Mouse (Mus musculus) kidney, embryonic 14.5 days (tissue): ENCODE results near the gene Cyp17a1. TPM values are rescaled to one million over a fixed set of nuclear protein-coding genes. Genes with fewer than 3 reads are reported as not detected.

Experiments used
- ATAC-seq: fragments of 200-750 bp; cut with Nextera tagmentation; 2 replicates; pipeline ENCODE4 v1.8.0; 2017; ENCODE audit warnings: moderate number of reproducible peaks, mild to moderate bottlenecking, moderate TSS enrichment, moderate library complexity; ENCODE audit not compliant: low FRiP score, low TSS enrichment
- H3K27ac ChIP-seq: fragments of 300-500 bp; sonication (generic); 2 replicates; pipeline ENCODE4 v1.5.1; 2014; ENCODE audit warnings: low read depth, mild to moderate bottlenecking, low read length, moderate library complexity, mixed read lengths
- H3K27me3 ChIP-seq: fragments of 300-500 bp; sonication (generic); 2 replicates; pipeline ENCODE4 v1.6.1; 2014; ENCODE audit warnings: mild to moderate bottlenecking, low read length; ENCODE audit not compliant: control insufficient read depth, insufficient read depth
- H3K36me3 ChIP-seq: fragments of 300-500 bp; sonication (generic); 2 replicates; pipeline ENCODE4 v1.6.1; 2014; ENCODE audit warnings: low read length, mixed read lengths; ENCODE audit not compliant: control insufficient read depth, insufficient read depth
- H3K4me1 ChIP-seq: fragments of 300-500 bp; sonication (generic); 2 replicates; pipeline ENCODE4 v1.6.1; 2014; ENCODE audit warnings: low read length, mixed read lengths; ENCODE audit not compliant: control insufficient read depth, insufficient read depth
- H3K4me2 ChIP-seq: fragments of 300-500 bp; sonication (generic); replicated peaks from 2 replicates; pipeline ENCODE4 v1.6.1; 2014; ENCODE audit warnings: low read depth, mild to moderate bottlenecking, low read length
- H3K4me3 ChIP-seq: fragments of 300-500 bp; sonication (generic); 2 replicates; pipeline ENCODE4 v1.5.1; 2014; ENCODE audit warnings: mild to moderate bottlenecking, low read length
- H3K9ac ChIP-seq: fragments of 300-500 bp; sonication (generic); 2 replicates; pipeline ENCODE4 v1.6.1; 2014; ENCODE audit warnings: low read depth, mild to moderate bottlenecking, low read length, moderate library complexity
- H3K9me3 ChIP-seq: fragments of 300-500 bp; sonication (generic); 2 replicates; pipeline ENCODE4 v1.6.1; 2016; ENCODE audit warnings: low read length; ENCODE audit not compliant: control insufficient read depth
- WGBS: fragments of 180-500 bp; shearing (Covaris S2); extraction: QIAGEN DNeasy Blood & Tissue Kit; methylation state at CpG from one replicate; pipeline ENCODE4 v1.1.7; 2014; 5-methylcytosine and 5-hydroxymethylcytosine counted together
- polyA plus RNA-seq: library from polyadenylated mRNA; unstranded; fragments of >200 nt; fragmentation: Nextera tagmentation; extraction: Ambion mirVana; gene quantifications from 2 replicates; pipeline ENCODE4 v1.2.1, GENCODE M21; 2014

Cyp17a1 gene
- polyA plus RNA-seq, 1 experiment from 2014 or later, result not detected

GRCm38 (mm10) chr19:46661511-46661910, 11.5 kb downstream of the Cyp17a1 start:
- ATAC-seq, result peak; percentile 59
- no peak overlapping the region for H3K27ac ChIP-seq
- 25% methylated on average over 4 of the region's 4 CpGs for WGBS

GRCm38 (mm10) chr19:46658851-46659250, 14.1 kb downstream of the Cyp17a1 start:
- 85% methylated on average over 9 of the region's 9 CpGs for WGBS

More at GRCm38 (mm10) chr19:46661511-46661910, 11.5 kb downstream of the Cyp17a1 start:
- Histone ChIP-seq H3K27me3 (no peaks in the 10 kb centered on the region), H3K36me3 (peaks cover 6% of the 10 kb centered on the region), H3K9ac (no peak overlapping the region), H3K4me1 (no peaks in the 10 kb centered on the region), H3K4me2 (no peak overlapping the region), H3K9me3 (no peaks in the 10 kb centered on the region), H3K4me3 (no peak overlapping the region)

GRCm38 (mm10) chr19:46658348-46658747, 14.6 kb downstream of the Cyp17a1 start:
- Histone ChIP-seq H3K9ac (no peak overlapping the region), H3K4me2 (no peak overlapping the region), H3K36me3 (peaks cover 35% of the 10 kb centered on the region), H3K27me3 (no peaks in the 10 kb centered on the region), H3K9me3 (no peaks in the 10 kb centered on the region), H3K4me3 (no peak overlapping the region), H3K27ac (no peak overlapping the region), H3K4me1 (no peaks in the 10 kb centered on the region)
- 97% methylated on average over 7 of the region's 7 CpGs for WGBS
- ATAC-seq, result no peak

More at GRCm38 (mm10) chr19:46658851-46659250, 14.1 kb downstream of the Cyp17a1 start:
- Histone ChIP-seq H3K9ac (no peak overlapping the region), H3K4me2 (no peak overlapping the region), H3K9me3 (no peaks in the 10 kb centered on the region), H3K27me3 (no peaks in the 10 kb centered on the region), H3K4me3 (no peak overlapping the region), H3K36me3 (peaks cover 30% of the 10 kb centered on the region), H3K4me1 (no peaks in the 10 kb centered on the region), H3K27ac (no peak overlapping the region)
- no peak for ATAC-seq

- WGBS, result 89% methylated on average over 3 of the region's 3 CpGs
- ATAC-seq, result no peak
- H3K9me3 ChIP-seq, result no peaks in the 10 kb centered on the region
Measured at GRCm38 (mm10) chr19:46657339-46658020, 15.5 kb downstream of the Cyp17a1 start.

GRCm38 (mm10) chr19:46656151-46656840, 16.7 kb downstream of the Cyp17a1 start:
- WGBS, result 93% methylated on average over 21 of the region's 21 CpGs
- Histone ChIP-seq H3K27ac (no peak overlapping the region), H3K9ac (no peak overlapping the region), H3K27me3 (no peaks in the 10 kb centered on the region), H3K9me3 (no peaks in the 10 kb centered on the region), H3K4me3 (no peak overlapping the region), H3K4me1 (no peaks in the 10 kb centered on the region), H3K36me3 (peaks cover 51% of the 10 kb centered on the region), H3K4me2 (no peak overlapping the region)
- ATAC-seq, result no peak

More at GRCm38 (mm10) chr19:46657339-46658020, 15.5 kb downstream of the Cyp17a1 start:
- H3K9ac ChIP-seq, result no peak overlapping the region
- H3K27ac ChIP-seq, result no peak overlapping the region
- H3K36me3 ChIP-seq, result peaks cover 42% of the 10 kb centered on the region
- H3K4me2 ChIP-seq, result no peak overlapping the region
- H3K27me3 ChIP-seq, result no peaks in the 10 kb centered on the region
- no peak overlapping the region for H3K4me3 ChIP-seq
- no peaks in the 10 kb centered on the region for H3K4me1 ChIP-seq

- no peaks in the 10 kb centered on the region for H3K4me1 ChIP-seq
- no peak overlapping the region for H3K4me2 ChIP-seq
- no peak for ATAC-seq
- H3K9ac ChIP-seq, result no peak overlapping the region
- 95% methylated on average over 10 of the region's 10 CpGs for WGBS
- no peak overlapping the region for H3K4me3 ChIP-seq
- peaks cover 51% of the 10 kb centered on the region for H3K36me3 ChIP-seq
- no peaks in the 10 kb centered on the region for H3K27me3 ChIP-seq
- no peaks in the 10 kb centered on the region for H3K9me3 ChIP-seq
- no peak overlapping the region for H3K27ac ChIP-seq
Measured at GRCm38 (mm10) chr19:46655626-46656025, 17.3 kb downstream of the Cyp17a1 start.

GRCm38 (mm10) chr19:46653616-46654235, 19.2 kb downstream of the Cyp17a1 start:
- Histone ChIP-seq H3K4me2 (no peak overlapping the region), H3K9ac (no peak overlapping the region), H3K4me3 (no peak overlapping the region), H3K27me3 (no peaks in the 10 kb centered on the region), H3K27ac (no peak overlapping the region), H3K9me3 (no peaks in the 10 kb centered on the region), H3K4me1 (no peaks in the 10 kb centered on the region), H3K36me3 (peaks cover 59% of the 10 kb centered on the region)
- 90% methylated on average over 14 of the region's 14 CpGs for WGBS
- ATAC-seq, result no peak

GRCm38 (mm10) chr19:46653188-46653587, 19.8 kb downstream of the Cyp17a1 start:
- Histone ChIP-seq H3K9ac (no peak overlapping the region), H3K27me3 (no peaks in the 10 kb centered on the region), H3K9me3 (no peaks in the 10 kb centered on the region), H3K4me2 (no peak overlapping the region), H3K27ac (no peak overlapping the region), H3K36me3 (peaks cover 62% of the 10 kb centered on the region), H3K4me3 (no peak overlapping the region), H3K4me1 (no peaks in the 10 kb centered on the region)
- WGBS, result 89% methylated on average over 5 of the region's 5 CpGs
- ATAC-seq, result no peak

GRCm38 (mm10) chr19:46648565-46648964, 24.4 kb downstream of the Cyp17a1 start:
- H3K4me2 ChIP-seq, result no peak overlapping the region
- no peaks in the 10 kb centered on the region for H3K27me3 ChIP-seq
- ATAC-seq, result no peak
- H3K4me1 ChIP-seq, result peaks cover 37% of the 10 kb centered on the region
- no peaks in the 10 kb centered on the region for H3K9me3 ChIP-seq
- peaks cover 34% of the 10 kb centered on the region for H3K36me3 ChIP-seq
- H3K9ac ChIP-seq, result no peak overlapping the region
- no peak overlapping the region for H3K27ac ChIP-seq
- WGBS, result 95% methylated on average over 14 of the region's 14 CpGs
- H3K4me3 ChIP-seq, result no peak overlapping the region
